Mouse (Mus musculus): ENCODE data around the gene Tbx10. TPM values are rescaled to one million over a fixed set of nuclear protein-coding genes. Genes with fewer than 3 reads are reported as not detected.

Gene Tbx10
- total and polyA plus RNA-seq, 2 experiments from 2014 or later = not detected

- no peak for TF ChIP-seq CTCF (IDR thresholded peaks at IDR 0.05)
- Histone ChIP-seq H3K36me3 (ENCODE audit: insufficient read depth, low read length) (no peaks in the 10 kb centered on the region), H3K27me3 (ENCODE audit: insufficient read depth, low read length) (no peaks in the 10 kb centered on the region), H3K4me3 (ENCODE audit: low read depth, low read length) (no peak overlapping the region), H3K9me3 (ENCODE audit: low read length) (no peaks in the 10 kb centered on the region), H3K27ac (ENCODE audit: low read depth, low read length) (no peak overlapping the region), H3K4me1 (ENCODE audit: insufficient read depth, low read length) (no peaks in the 10 kb centered on the region), H3K9ac (replicated peaks; ENCODE audit: low read length, poor library complexity, severe bottlenecking) (no peak overlapping the region), H3K4me2 (ENCODE audit: low read depth, low read length, poor library complexity, severe bottlenecking) (no peak overlapping the region)
- WGBS = 81% methylated on average over 9 of the region's 9 CpGs
- no peak for ATAC-seq (ENCODE audit: low FRiP score)
- no peak for DNase-seq (ENCODE audit: low spot score)
Observed at GRCm38 (mm10) chr19:3980917-3981316, 11.6 kb upstream of the Tbx10 start.

- no peak for TF ChIP-seq CTCF (IDR thresholded peaks at IDR 0.05)
- H3K4me1 ChIP-seq (ENCODE audit: insufficient read depth, low read length) = no peaks in the 10 kb centered on the region
- H3K9me3 ChIP-seq (ENCODE audit: low read length) = no peaks in the 10 kb centered on the region
- no peaks in the 10 kb centered on the region for H3K27me3 ChIP-seq (ENCODE audit: insufficient read depth, low read length)
- H3K4me3 ChIP-seq (ENCODE audit: low read depth, low read length) = no peak overlapping the region
- ATAC-seq (ENCODE audit: low FRiP score) (no peak), DNase-seq (ENCODE audit: low spot score) (no peak)
- H3K36me3 ChIP-seq (ENCODE audit: insufficient read depth, low read length) = no peaks in the 10 kb centered on the region
- H3K27ac ChIP-seq (ENCODE audit: low read depth, low read length) = no peak overlapping the region
- WGBS = 28% methylated on average over 9 of the region's 9 CpGs
- H3K4me2 ChIP-seq (ENCODE audit: low read depth, low read length, poor library complexity, severe bottlenecking) = no peak overlapping the region
- H3K9ac ChIP-seq (replicated peaks; ENCODE audit: low read length, poor library complexity, severe bottlenecking) = no peak overlapping the region
Observed at GRCm38 (mm10) chr19:3983527-3984200, 8.9 kb upstream of the Tbx10 start.

DNA sequence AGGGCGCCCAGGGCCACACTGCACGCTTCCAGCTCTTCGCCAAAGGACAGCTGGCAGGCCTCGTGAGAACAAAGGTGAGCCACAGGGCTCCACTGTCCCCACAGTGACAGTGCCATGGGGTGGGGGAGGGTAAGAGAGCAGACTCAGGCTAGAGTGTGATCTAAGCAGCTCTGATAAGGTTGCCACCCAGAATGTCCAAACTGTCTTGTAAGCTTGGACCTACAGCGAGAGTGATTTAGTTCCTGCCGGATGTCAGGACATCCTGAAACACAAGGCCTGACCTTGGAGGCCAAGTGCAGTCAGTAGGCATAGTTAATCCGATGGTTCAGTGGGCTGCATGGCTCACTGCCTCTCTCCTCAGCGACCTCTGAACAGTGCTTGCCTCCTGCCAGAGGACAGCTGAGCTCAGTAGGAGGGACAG lies 7.3 kb upstream of the Tbx10 start:
- no peak for TF ChIP-seq CTCF (IDR thresholded peaks at IDR 0.05)
- Histone ChIP-seq H3K4me3 (ENCODE audit: low read depth, low read length) (no peak overlapping the region), H3K9ac (replicated peaks; ENCODE audit: low read length, poor library complexity, severe bottlenecking) (no peak overlapping the region), H3K36me3 (ENCODE audit: insufficient read depth, low read length) (no peaks in the 10 kb centered on the region), H3K27ac (ENCODE audit: low read depth, low read length) (no peak overlapping the region), H3K4me2 (ENCODE audit: low read depth, low read length, poor library complexity, severe bottlenecking) (no peak overlapping the region), H3K27me3 (ENCODE audit: insufficient read depth, low read length) (no peaks in the 10 kb centered on the region), H3K4me1 (ENCODE audit: insufficient read depth, low read length) (no peaks in the 10 kb centered on the region), H3K9me3 (ENCODE audit: low read length) (no peaks in the 10 kb centered on the region)
- 23% methylated on average over 8 of the region's 8 CpGs for WGBS
- no peak for DNase-seq (ENCODE audit: low spot score)
- no peak for ATAC-seq (ENCODE audit: low FRiP score)

DNA sequence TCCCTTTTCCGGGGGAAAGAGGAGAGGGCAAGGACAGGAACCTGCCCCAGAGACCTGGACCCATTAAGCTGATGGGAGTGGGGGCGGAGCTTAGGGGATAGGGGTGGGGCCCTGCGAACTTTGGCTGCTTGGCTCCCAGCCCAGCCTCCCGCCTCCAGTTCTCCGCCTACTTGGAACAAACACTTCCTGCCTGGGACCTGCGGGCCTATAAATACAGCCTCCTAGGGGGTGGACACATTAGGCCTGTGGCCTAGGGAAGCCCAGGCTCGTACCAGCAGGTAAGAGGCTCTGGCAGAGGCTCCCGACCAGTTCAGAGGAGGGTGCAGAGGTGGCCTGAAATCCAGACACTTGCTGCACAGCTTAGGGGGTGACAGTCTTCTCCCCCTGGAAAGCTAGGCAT lies 6.2 kb upstream of the Tbx10 start, which contains the start of gene Acy3:
TSS of gene Acy3 (plus strand) at position 237 of the 400 bp plus-strand sequence.
- DNase-seq (ENCODE audit: low spot score) = no peak
- Histone ChIP-seq H3K9ac (replicated peaks; ENCODE audit: low read length, poor library complexity, severe bottlenecking) (no peak within 1 kb of the TSS), H3K27me3 (ENCODE audit: insufficient read depth, low read length) (no peaks in the 10 kb centered on the region), H3K4me2 (ENCODE audit: low read depth, low read length, poor library complexity, severe bottlenecking) (no peak within 1 kb of the TSS), H3K4me1 (ENCODE audit: insufficient read depth, low read length) (no peaks in the 10 kb centered on the region), H3K9me3 (ENCODE audit: low read length) (no peaks in the 10 kb centered on the region), H3K27ac (ENCODE audit: low read depth, low read length) (no peak within 1 kb of the TSS), H3K4me3 (ENCODE audit: low read depth, low read length) (no peak within 1 kb of the TSS), H3K36me3 (ENCODE audit: insufficient read depth, low read length) (no peaks in the 10 kb centered on the region)
- no peak for ATAC-seq (ENCODE audit: low FRiP score)
- no peak for TF ChIP-seq CTCF (IDR thresholded peaks at IDR 0.05)
- 22% methylated on average over 8 of the region's 8 CpGs for WGBS

DNA sequence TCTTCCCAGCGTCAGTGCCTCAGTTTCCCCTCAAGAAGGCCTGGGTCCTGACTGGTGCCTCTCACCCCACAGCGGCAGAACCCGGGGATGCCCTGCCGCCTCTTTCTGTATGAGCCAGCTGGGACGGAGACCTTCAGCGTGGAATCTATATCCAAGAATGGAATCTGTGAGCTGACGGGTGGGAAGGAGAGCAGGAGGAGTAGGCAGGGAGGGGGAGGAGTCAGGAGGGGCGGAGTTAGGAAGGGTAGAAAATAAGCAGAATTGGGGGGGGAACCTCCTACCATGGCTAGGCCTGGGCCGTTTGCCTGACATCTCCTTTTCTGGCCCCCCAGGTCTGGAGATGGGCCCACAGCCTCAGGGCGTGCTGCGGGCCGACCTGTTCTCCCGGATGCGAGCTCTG lies 4.5 kb upstream of the Tbx10 start:
- DNase-seq (ENCODE audit: low spot score) (no peak), ATAC-seq (ENCODE audit: low FRiP score) (no peak)
- Histone ChIP-seq H3K9me3 (ENCODE audit: low read length) (no peaks in the 10 kb centered on the region), H3K4me3 (ENCODE audit: low read depth, low read length) (no peak overlapping the region), H3K36me3 (ENCODE audit: insufficient read depth, low read length) (no peaks in the 10 kb centered on the region), H3K27me3 (ENCODE audit: insufficient read depth, low read length) (no peaks in the 10 kb centered on the region), H3K4me2 (ENCODE audit: low read depth, low read length, poor library complexity, severe bottlenecking) (no peak overlapping the region), H3K9ac (replicated peaks; ENCODE audit: low read length, poor library complexity, severe bottlenecking) (no peak overlapping the region), H3K4me1 (ENCODE audit: insufficient read depth, low read length) (no peaks in the 10 kb centered on the region), H3K27ac (ENCODE audit: low read depth, low read length) (no peak overlapping the region)
- no peak for TF ChIP-seq CTCF (IDR thresholded peaks at IDR 0.05)
- WGBS = 93% methylated on average over 14 of the region's 14 CpGs

- no peak overlapping the region for H3K4me2 ChIP-seq (ENCODE audit: low read depth, low read length, poor library complexity, severe bottlenecking)
- DNase-seq (ENCODE audit: low spot score) = no peak
- no peak overlapping the region for H3K9ac ChIP-seq (replicated peaks; ENCODE audit: low read length, poor library complexity, severe bottlenecking)
- peak; percentile 44 for TF ChIP-seq CTCF (IDR thresholded peaks at IDR 0.05)
- no peak overlapping the region for H3K4me3 ChIP-seq (ENCODE audit: low read depth, low read length)
- no peaks in the 10 kb centered on the region for H3K4me1 ChIP-seq (ENCODE audit: insufficient read depth, low read length)
- no peaks in the 10 kb centered on the region for H3K9me3 ChIP-seq (ENCODE audit: low read length)
- 84% methylated on average over 4 of the region's 4 CpGs for WGBS
- H3K36me3 ChIP-seq (ENCODE audit: insufficient read depth, low read length) = no peaks in the 10 kb centered on the region
- H3K27ac ChIP-seq (ENCODE audit: low read depth, low read length) = no peak overlapping the region
- no peaks in the 10 kb centered on the region for H3K27me3 ChIP-seq (ENCODE audit: insufficient read depth, low read length)
- no peak for ATAC-seq (ENCODE audit: low FRiP score)
Observed at GRCm38 (mm10) chr19:3988750-3989149, 3.8 kb upstream of the Tbx10 start.
